Mouse (Mus musculus) stomach, embryonic 15.5 days (tissue): ENCODE measurements around the gene E130309D02Rik. TPM values are rescaled to one million over a fixed set of nuclear protein-coding genes. Genes with fewer than 3 reads are reported as not detected.

Source experiments
- ATAC-seq: fragments of 200-750 bp; cut with Nextera tagmentation; 2 replicates; pipeline ENCODE4 v1.8.0; 2017; ENCODE audit warnings: low read depth, moderate number of reproducible peaks, moderate TSS enrichment; ENCODE audit not compliant: insufficient read depth, low FRiP score
- H3K27ac ChIP-seq: fragments of 300-500 bp; sonication (generic); 2 replicates; pipeline ENCODE4 v1.5.1; 2015; ENCODE audit warnings: mild to moderate bottlenecking, inconsistent platforms
- H3K27me3 ChIP-seq: fragments of 300-500 bp; sonication (generic); replicated peaks from 2 replicates; pipeline ENCODE4 v1.6.1; 2015; ENCODE audit warnings: inconsistent platforms
- H3K36me3 ChIP-seq: fragments of 300-500 bp; sonication (generic); 2 replicates; pipeline ENCODE4 v1.6.1; 2015; ENCODE audit warnings: inconsistent platforms
- H3K4me1 ChIP-seq: fragments of 300-500 bp; sonication (generic); 2 replicates; pipeline ENCODE4 v1.6.1; 2015; ENCODE audit warnings: inconsistent platforms
- H3K4me2 ChIP-seq: fragments of 300-500 bp; sonication (generic); 2 replicates; pipeline ENCODE4 v1.6.1; 2015; ENCODE audit warnings: mild to moderate bottlenecking, inconsistent platforms
- H3K4me3 ChIP-seq: fragments of 300-500 bp; sonication (generic); replicated peaks from 2 replicates; pipeline ENCODE4 v1.5.1; 2015; ENCODE audit warnings: inconsistent platforms
- H3K9ac ChIP-seq: fragments of 300-500 bp; sonication (generic); 2 replicates; pipeline ENCODE4 v1.6.1; 2015; ENCODE audit warnings: inconsistent platforms
- H3K9me3 ChIP-seq: fragments of 300-500 bp; sonication (generic); 2 replicates; pipeline ENCODE4 v1.6.1; 2016; ENCODE audit warnings: inconsistent platforms
- WGBS: fragments of 180-500 bp; shearing (Covaris S2); methylation state at CpG from one replicate; pipeline ENCODE4 v1.1.7; 2015; 5-methylcytosine and 5-hydroxymethylcytosine counted together
- polyA plus RNA-seq: library from polyadenylated mRNA; unstranded; fragments of >200 nt; fragmentation: Nextera tagmentation; extraction: Ambion mirVana; gene quantifications from 2 replicates; pipeline ENCODE4 v1.2.1, GENCODE M21; 2015

E130309D02Rik gene
- polyA plus RNA-seq: 32.6 and 34.3 TPM in 2 replicates

- peaks cover 16% of the 10 kb centered on the region for H3K4me1 ChIP-seq
- under 1% methylated on average over 100 of the region's 101 CpGs for WGBS
- peak within 1 kb of the TSS; percentile 83 for H3K9ac ChIP-seq
- H3K4me3 ChIP-seq: peak within 1 kb of the TSS; percentile 91
- H3K27me3 ChIP-seq: no peaks in the 10 kb centered on the region
- no peaks in the 10 kb centered on the region for H3K9me3 ChIP-seq
- ATAC-seq: peak; percentile 81
- peak within 1 kb of the TSS; percentile 87 for H3K27ac ChIP-seq
- peak within 1 kb of the TSS; percentile 91 for H3K4me2 ChIP-seq
- H3K36me3 ChIP-seq: peaks cover 51% of the 10 kb centered on the region
Measured at GRCm38 (mm10) chr5:143314730-143315513, at the start of gene E130309D02Rik. E130309D02Rik (minus strand) TSS chr5:143315360.

- H3K27ac ChIP-seq: no peak overlapping the region
- ATAC-seq: peak; percentile 55; the same call in 1 of the 2 replicates
Measured at GRCm38 (mm10) chr5:143363678-143364615, 48.8 kb upstream of the E130309D02Rik start.

DNA sequence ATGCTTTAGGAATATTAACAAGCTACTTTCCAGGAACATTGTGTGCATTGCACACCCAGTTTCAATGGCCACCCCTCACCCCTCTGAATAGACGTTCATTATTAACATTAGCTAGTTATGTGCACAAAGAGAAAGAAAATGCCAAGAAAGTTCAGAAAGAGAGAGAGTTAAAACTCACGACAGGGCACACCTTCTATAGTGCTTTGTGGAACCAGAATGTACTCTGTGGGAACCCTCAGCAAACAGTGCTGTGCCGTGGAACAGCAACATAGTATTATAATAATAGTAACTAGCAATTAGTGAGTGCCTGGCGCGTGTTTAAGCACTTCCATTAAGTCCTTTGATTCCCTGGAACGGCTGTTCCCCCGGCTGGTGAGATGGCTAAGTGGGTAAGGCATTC is 46.3 kb upstream of the E130309D02Rik start:
- Histone ChIP-seq H3K4me3 (no peak overlapping the region), H3K4me2 (no peak overlapping the region), H3K4me1 (peaks cover 8% of the 10 kb centered on the region; the same call in 1 of the 2 replicates), H3K36me3 (no peaks in the 10 kb centered on the region), H3K27ac (no peak overlapping the region), H3K9me3 (no peaks in the 10 kb centered on the region), H3K9ac (no peak overlapping the region), H3K27me3 (peaks cover 42% of the 10 kb centered on the region)
- no peak for ATAC-seq
- 57% methylated on average over 7 of the region's 7 CpGs for WGBS

More at GRCm38 (mm10) chr5:143363678-143364615, 48.8 kb upstream of the E130309D02Rik start:
- H3K9me3 ChIP-seq: no peaks in the 10 kb centered on the region
- H3K36me3 ChIP-seq: no peaks in the 10 kb centered on the region
- WGBS: under 1% methylated on average over 47 of the region's 47 CpGs
- H3K4me3 ChIP-seq: peak overlapping the region; percentile 43
- peak overlapping the region; percentile 86 for H3K4me2 ChIP-seq
- peaks cover 35% of the 10 kb centered on the region for H3K27me3 ChIP-seq
- H3K4me1 ChIP-seq: peaks cover 8% of the 10 kb centered on the region; the same call in 1 of the 2 replicates
- H3K9ac ChIP-seq: peak overlapping the region; percentile 25; the same call in 1 of the 2 replicates

DNA sequence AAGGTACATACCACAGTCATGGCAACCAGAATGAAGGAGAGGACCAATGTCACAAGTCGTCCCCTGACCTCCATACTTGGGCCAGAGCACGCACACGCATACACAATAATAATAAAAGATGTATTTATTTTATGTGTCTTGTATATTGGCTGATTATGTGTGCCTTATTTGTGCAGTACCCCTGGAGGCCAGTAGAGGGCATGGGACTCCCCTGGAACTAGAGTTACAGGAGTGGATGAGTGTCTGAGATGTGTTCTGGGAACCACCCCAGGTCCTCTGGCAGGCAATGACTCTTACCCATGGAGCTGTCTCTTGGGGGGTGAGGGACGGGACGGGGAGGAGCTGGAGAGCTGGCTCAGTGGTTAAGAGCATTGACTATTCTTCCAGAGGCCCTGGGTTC is 44.8 kb upstream of the E130309D02Rik start:
- Histone ChIP-seq H3K36me3 (no peaks in the 10 kb centered on the region), H3K4me2 (no peak overlapping the region), H3K4me3 (no peak overlapping the region), H3K9me3 (no peaks in the 10 kb centered on the region), H3K27ac (no peak overlapping the region), H3K9ac (no peak overlapping the region), H3K27me3 (peaks cover 31% of the 10 kb centered on the region), H3K4me1 (peaks cover 8% of the 10 kb centered on the region; the same call in 1 of the 2 replicates)
- ATAC-seq: no peak
- 55% methylated on average over 5 of the region's 5 CpGs for WGBS

GRCm38 (mm10) chr5:143359263-143359662 is 44.1 kb upstream of the E130309D02Rik start:
- ATAC-seq: no peak
- Histone ChIP-seq H3K9me3 (no peaks in the 10 kb centered on the region), H3K27me3 (peaks cover 26% of the 10 kb centered on the region), H3K4me1 (peaks cover 2% of the 10 kb centered on the region; the same call in 1 of the 2 replicates), H3K27ac (no peak overlapping the region), H3K9ac (no peak overlapping the region), H3K36me3 (no peaks in the 10 kb centered on the region), H3K4me2 (no peak overlapping the region), H3K4me3 (no peak overlapping the region)
- 34% methylated on average over 7 of the region's 7 CpGs for WGBS

- WGBS: 3% methylated on average over 28 of the region's 28 CpGs
- Histone ChIP-seq H3K4me1 (no peaks in the 10 kb centered on the region), H3K4me3 (0 out of 2 replicates have a peak overlapping the region, but pooled peaks have one; percentile 6), H3K27me3 (peaks cover 25% of the 10 kb centered on the region), H3K9me3 (no peaks in the 10 kb centered on the region), H3K4me2 (peak overlapping the region; percentile 45), H3K9ac (no peak overlapping the region), H3K27ac (no peak overlapping the region), H3K36me3 (no peaks in the 10 kb centered on the region)
- no peak for ATAC-seq
Measured at GRCm38 (mm10) chr5:143357564-143357963, 42.4 kb upstream of the E130309D02Rik start.

- Histone ChIP-seq H3K27ac (no peak within 1 kb of the TSS), H3K36me3 (no peaks in the 10 kb centered on the region), H3K9ac (no peak within 1 kb of the TSS), H3K4me3 (0 out of 2 replicates have a peak within 1 kb of the TSS, but pooled peaks have one; percentile 6), H3K27me3 (peaks cover 25% of the 10 kb centered on the region), H3K4me2 (peak within 1 kb of the TSS; percentile 45), H3K9me3 (no peaks in the 10 kb centered on the region), H3K4me1 (no peaks in the 10 kb centered on the region)
- 18% methylated on average over 17 of the region's 17 CpGs for WGBS
- ATAC-seq: no peak
Measured at GRCm38 (mm10) chr5:143356686-143357388, 41.7 kb upstream of the E130309D02Rik start, which contains the start of gene Grid2ip. Grid2ip (plus strand) TSS chr5:143357338.

DNA sequence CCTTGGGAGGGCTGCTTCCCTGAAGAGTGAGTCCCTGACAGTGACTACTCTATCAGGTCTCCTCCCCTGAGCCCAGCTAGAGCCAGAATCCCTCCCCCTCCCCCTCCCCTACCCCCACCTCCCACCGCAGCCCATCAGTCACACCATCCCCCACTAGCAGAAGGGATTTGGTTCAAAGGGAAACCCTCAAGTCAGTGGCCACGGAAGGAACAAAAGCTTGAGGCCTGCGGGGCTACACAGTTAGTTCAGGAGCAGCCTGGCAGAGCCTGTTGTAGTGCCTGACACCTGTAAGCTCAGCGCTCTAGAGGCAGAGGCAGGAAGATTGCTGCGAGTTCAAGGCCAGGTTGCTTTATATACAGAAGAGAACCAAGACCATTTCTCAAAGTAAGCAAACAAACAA is 40.9 kb upstream of the E130309D02Rik start:
- Histone ChIP-seq H3K4me3 (no peak overlapping the region), H3K36me3 (no peaks in the 10 kb centered on the region), H3K9ac (no peak overlapping the region), H3K4me2 (no peak overlapping the region), H3K27ac (no peak overlapping the region), H3K9me3 (no peaks in the 10 kb centered on the region), H3K4me1 (no peaks in the 10 kb centered on the region), H3K27me3 (peaks cover 25% of the 10 kb centered on the region)
- ATAC-seq: no peak
- 34% methylated on average over 5 of the region's 5 CpGs for WGBS

- 75% methylated on average over 8 of the region's 8 CpGs for WGBS
- no peak for ATAC-seq
- Histone ChIP-seq H3K4me2 (no peak overlapping the region), H3K9ac (no peak overlapping the region), H3K27ac (no peak overlapping the region), H3K9me3 (no peaks in the 10 kb centered on the region), H3K27me3 (no peaks in the 10 kb centered on the region), H3K36me3 (no peaks in the 10 kb centered on the region), H3K4me3 (no peak overlapping the region), H3K4me1 (no peaks in the 10 kb centered on the region)
Measured at GRCm38 (mm10) chr5:143346367-143346766, 31.2 kb upstream of the E130309D02Rik start.

DNA sequence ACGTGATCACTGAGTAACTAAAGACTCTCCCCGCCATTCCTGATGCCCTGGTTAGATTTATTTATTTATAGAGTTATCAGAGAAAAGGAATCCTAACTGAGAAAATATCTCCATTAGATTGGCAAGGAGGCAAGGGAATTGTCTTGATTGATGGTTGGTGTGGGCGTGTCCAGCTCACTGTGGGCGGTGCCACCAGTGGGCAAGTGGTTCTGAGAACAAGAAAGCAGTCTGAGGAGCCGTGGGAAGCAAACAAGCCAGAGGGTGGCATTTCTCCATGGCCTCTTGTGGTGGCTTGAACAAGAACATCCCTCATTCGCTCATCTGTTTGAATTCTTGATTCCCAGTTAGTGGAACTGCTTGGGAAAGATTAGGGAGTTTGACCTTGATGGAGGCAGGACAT is 24.4 kb upstream of the E130309D02Rik start:
- H3K36me3 ChIP-seq: no peaks in the 10 kb centered on the region
- no peak overlapping the region for H3K27ac ChIP-seq
- H3K4me1 ChIP-seq: no peaks in the 10 kb centered on the region
- ATAC-seq: no peak
- WGBS: 43% methylated on average over 6 of the region's 6 CpGs
- no peak overlapping the region for H3K4me2 ChIP-seq
- H3K9me3 ChIP-seq: no peaks in the 10 kb centered on the region
- no peak overlapping the region for H3K4me3 ChIP-seq
- H3K27me3 ChIP-seq: no peaks in the 10 kb centered on the region
- no peak overlapping the region for H3K9ac ChIP-seq

DNA sequence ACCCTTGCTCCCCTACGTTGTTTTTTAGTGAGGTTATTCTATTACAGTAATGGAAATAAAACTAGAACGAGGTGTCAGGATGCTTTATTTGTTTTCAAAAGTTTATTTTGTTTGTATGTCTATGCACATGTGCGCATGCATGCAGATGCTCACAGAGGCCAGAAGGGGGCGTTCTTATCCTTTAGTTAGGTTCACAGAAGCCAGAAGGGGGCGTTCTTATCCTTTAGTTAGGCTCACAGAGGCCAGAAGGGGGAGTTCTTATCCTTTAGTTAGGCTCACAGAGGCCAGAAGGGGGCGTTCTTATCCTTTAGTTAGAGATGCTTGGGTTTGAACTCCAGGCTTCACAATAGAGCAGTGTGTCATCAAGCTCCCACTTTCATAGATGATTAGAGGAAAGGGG is 21.4 kb upstream of the E130309D02Rik start:
- H3K9me3 ChIP-seq: no peaks in the 10 kb centered on the region
- H3K4me3 ChIP-seq: no peak overlapping the region
- no peak overlapping the region for H3K27ac ChIP-seq
- no peak overlapping the region for H3K9ac ChIP-seq
- no peaks in the 10 kb centered on the region for H3K4me1 ChIP-seq
- 61% methylated on average over 6 of the region's 6 CpGs for WGBS
- H3K4me2 ChIP-seq: no peak overlapping the region
- ATAC-seq: no peak
- no peaks in the 10 kb centered on the region for H3K36me3 ChIP-seq
- H3K27me3 ChIP-seq: no peaks in the 10 kb centered on the region
